Mouse (Mus musculus): ENCODE data around the gene Prdm11.

DNA sequence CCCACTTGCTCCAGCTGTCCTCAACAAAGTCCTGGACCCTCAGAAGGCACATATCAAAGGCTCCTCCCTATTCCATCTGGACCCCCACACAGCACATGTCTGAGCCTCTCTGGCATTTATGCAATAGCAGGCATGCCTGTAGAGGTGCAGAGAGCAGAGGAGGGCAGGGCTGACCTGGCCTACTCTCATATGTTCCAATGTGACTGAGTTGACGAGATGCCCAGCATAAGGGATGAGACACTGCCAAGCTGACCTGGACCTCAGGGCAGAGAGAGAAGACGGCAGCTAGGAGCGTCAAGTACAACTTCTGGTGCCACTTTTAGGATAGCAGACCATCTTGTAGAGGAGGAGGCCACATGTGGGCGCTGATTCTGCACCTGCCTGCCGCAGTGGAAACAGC, 54.0 kb downstream of the Prdm11 start:
- TF ChIP-seq CTCF (IDR thresholded peaks at IDR 0.05; ENCODE audit: control insufficient read depth, insufficient read depth, low read length), result no peak
- TF ChIP-seq POLR2A (IDR thresholded peaks at IDR 0.05; ENCODE audit: borderline replicate concordance, control insufficient read depth, low read depth, low read length), result no peak
